Mouse (Mus musculus): ENCODE measurements around the gene Cyp2f2.

Cyp2f2 gene

DNA sequence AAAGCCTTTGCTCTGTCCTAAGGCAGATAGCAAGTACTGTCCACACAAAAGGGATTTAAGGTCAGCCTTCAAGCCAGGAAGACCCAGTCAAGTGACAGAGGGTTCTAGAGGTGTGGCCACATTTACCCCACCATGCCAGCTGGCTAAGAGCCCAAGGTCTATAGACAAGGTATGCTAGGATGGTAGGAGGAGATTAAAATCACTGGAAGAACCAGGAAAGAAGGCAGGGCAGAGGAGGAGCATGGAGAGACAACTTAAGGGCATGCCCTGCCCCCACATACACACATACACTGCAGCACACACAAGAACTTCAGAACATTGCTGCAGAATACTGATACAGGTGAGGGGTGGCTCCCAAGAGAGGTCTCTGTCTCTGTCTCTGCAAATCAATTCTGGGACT lies at the start of gene Cyp2f2:
Gene Cyp2f2 (plus strand): TSS at position 234 of the 400 bp plus-strand sequence.
- DNase-seq (ENCODE audit: low read depth), result no peak

DNA sequence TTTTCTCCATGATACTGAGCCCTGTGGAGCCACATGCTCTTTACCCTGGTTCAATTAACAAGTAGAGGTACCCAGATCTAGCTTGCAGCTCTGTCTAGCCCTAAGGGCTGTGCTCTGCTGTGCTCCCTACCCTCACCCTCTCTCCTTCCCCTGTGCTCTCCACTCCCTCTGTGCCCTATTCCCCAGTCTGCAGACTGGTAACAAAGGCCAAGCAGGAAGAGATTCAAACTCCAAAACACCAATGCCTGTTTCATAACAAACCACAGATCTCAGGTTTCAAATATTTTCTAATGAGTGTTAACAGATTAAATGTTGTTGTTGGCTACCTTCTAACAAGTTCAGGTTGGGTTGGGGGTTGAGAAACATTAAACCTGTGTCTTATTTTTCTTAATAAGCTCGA lies 41.1 kb upstream of the Cyp2f2 start:
- DNase-seq (ENCODE audit: low read depth), result no peak

DNA sequence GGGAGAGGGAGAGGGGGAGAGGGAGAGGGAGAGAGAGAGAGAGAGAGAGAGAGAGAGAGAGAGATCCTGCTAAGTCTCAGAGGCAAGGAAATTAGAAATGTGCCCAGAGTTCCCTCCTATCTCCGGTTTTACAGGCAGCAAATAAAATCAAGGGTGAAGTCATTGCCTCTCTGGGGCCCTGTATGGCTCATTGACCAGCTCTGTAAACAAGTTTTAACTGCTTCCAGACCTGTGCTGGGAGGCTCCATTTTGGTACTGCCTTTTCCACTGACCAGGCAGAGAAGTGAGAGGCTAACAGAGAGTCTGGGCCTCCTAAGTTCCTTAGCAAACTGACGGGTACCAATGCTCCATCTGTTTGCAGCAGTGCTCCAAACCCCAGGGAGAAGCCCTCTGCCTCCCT lies 38.1 kb upstream of the Cyp2f2 start:
- DNase-seq (ENCODE audit: low read depth), result no peak

DNA sequence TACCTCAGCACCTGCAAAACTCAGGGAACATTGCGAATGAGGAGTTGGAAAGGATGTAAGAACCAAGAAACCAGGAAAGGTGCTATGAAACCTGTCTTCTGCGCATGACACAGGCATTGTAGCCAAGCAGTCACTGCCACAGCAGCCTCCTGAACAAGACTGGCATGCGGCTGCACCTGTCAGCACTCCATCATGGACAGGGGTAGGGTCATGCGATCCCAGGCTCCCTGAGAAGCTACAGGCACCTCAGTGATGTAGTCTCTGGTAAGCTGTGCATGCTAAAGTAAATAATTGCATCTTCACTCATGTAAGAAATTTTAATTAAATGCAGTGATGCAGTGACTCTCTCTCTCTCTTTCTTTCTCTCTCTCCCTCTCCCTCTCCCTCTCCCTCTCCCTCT lies 28.7 kb upstream of the Cyp2f2 start:
- DNase-seq (ENCODE audit: low read depth), result no peak

DNA sequence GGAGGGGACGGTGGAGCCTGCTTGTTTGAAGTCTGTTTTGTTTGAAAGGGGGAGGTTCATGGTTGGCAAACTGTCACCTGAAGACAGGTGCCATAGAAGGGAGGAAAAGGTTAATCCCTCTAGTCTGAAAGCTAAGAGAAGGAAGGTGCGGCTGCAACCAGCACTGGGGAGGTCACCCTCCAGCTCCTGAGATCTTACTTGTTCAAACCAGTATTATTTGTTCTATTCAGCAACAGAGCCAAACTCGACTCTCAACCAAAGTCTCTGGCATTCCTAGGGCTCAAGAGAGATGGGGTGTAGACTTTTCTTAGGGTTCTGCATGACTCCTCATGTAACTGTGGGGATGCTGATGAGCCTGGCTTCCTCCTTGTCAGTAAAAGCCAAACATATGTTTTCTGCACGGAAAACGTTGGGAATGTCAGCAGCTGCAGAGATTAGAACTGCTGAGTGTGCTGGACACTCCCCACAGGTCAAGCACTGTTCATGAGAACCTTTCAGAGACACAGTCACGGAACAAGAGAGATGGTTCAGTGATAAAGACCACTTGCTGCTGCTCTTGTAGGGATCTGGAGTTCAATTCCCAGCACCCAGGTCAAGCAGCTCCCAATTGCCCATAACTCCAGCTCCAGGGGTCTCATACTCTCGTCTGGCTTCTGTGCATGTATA lies 27.5 kb upstream of the Cyp2f2 start:
- no peak for DNase-seq (ENCODE audit: low read depth)

DNA sequence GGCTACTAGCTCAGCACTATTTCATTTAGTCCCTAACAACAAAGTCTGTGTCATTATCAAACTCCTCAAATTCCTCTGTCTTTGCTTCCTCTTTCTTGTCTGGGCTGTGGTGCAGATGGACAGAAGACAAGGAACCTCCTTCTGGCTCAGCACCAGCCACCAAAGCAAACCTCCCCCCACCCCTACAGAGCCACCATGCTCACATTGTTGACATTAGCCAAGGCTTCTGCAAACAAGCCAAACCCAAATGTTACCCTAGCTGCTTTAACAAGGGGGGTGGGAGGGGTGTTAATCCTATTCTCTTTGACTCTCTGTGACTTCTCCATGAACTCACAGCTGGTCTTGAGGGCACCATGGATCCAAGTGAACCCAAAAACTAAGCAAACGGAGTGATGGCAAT lies 26.8 kb upstream of the Cyp2f2 start:
- no peak for DNase-seq (ENCODE audit: low read depth)

DNA sequence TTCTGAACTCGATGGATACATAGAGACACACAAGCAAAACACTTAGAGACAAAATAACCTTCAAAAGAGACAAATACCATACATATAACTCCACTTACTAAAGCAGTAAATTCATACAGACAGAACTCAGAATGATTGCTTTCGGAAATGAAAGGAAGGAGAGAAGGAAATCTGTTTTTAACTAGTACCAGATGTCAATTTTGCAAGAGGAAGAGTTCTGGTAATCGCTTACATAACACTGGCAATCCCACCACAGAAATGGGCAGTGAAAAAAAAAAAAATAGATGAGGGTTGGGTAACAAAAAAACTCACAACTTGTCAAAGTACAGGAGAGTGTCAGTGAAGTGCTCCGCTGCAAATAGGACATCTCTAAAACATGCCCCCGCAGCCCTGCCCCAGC lies 14.8 kb upstream of the Cyp2f2 start:
- no peak for DNase-seq (ENCODE audit: low read depth)

DNA sequence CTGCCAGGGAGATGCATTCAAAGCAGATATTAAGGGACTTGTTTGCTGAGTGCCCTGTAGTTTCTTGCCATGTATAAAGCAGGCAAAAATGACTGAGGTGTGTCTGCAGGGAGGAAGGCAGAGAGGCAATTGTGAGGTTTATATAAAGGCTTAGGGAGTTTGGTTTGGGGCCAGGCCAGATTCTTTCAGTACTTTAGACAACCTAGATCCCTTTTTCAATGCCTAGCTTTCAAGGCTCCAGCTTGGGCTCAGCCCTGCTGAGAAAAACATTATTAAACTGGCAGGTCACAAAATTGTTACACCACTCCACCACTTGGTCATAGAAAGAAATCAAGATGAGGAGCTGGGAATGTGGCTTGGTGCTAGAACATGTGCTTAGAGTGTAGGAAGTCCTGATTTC lies 9.4 kb upstream of the Cyp2f2 start:
- no peak for DNase-seq (ENCODE audit: low read depth)

DNA sequence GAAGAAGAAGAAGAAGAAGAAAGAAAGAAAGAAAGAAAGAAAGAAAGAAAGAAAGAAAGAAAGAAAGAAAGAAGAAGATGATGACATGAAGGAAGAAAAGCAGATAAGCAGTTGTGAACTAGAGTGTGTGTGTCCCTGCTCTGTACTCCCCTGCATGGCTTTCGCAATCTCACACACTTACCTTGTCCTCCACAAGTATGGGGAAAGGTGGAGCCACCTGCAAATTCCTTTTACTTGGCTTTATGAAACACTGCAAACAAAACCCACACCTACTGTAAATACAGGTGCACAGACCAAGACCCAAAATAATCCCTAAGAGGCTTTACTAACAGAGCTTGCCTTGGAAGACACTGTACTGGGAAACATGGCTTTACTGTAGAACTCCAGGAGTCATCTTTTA lies 8.7 kb upstream of the Cyp2f2 start:
- DNase-seq (ENCODE audit: low read depth), result no peak

DNA sequence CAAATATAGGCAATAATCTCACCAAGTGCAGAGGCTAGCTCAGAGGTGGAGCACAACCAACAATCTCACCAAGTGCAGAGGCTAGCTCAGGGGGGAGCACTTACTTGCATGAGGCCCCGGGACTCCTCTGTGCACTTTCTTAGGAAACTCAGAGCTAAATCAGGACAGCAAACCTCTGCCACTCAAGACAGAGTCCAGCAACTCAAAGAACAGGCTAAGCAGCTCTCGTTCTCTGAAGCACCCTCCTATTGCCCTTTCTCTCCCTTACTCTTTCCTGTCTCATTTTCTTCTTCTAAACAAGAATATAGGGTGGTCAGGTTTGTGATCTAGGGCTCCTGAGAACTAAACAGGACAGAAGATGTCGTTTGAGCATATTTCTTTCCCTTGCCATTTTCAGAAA lies 7.7 kb upstream of the Cyp2f2 start:
- DNase-seq (ENCODE audit: low read depth), result no peak

DNA sequence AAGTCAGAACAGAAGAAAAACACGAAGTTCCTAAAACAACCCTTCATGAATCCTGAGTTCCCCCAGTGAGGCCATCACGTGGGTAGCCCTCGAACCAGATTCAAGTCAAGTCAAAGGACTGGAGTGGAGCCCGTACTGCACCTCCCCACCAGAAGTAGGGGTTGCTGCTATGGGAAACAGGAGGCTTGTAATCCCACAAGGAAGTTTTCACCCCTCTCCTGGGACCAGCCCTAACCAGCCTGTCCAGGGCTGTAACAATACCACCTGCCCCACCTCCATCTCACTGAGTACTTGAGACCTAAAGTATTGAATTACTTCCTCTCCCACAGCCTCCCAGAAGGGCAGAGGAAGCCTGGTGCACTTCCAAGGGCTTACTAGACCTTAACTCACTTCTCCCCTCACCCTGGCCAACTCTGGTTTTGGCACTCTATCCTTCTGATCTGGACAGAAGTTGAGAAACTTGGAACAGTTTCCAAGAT lies 1.6 kb upstream of the Cyp2f2 start:
- DNase-seq (ENCODE audit: low read depth), result no peak

DNA sequence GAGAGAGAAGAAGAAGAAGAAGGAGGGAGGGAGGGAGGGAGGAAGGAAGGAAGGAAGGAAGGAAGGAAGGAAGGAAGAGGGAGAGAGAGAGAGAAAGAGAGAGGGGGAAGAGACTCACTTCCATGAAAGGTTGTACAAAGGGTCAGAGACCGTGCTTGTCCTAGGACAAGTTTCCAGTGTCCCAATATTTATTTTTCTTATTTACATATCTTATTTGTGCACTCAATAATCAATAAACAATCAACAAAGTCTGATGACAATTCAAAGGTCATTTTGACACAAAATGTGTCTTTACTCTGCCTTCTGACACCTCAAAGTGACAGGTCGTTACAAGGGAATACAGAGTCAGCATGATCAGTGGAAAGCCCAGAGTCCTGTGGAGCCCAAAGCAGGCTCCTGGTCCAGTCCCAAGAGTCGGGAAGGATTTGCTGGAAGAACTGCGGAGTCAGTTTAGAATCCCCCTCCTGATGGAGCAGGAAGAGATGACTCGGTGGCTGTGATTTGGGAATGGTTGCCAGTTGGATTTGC lies 4.7 kb downstream of the Cyp2f2 start:
- DNase-seq (ENCODE audit: low read depth), result no peak

DNA sequence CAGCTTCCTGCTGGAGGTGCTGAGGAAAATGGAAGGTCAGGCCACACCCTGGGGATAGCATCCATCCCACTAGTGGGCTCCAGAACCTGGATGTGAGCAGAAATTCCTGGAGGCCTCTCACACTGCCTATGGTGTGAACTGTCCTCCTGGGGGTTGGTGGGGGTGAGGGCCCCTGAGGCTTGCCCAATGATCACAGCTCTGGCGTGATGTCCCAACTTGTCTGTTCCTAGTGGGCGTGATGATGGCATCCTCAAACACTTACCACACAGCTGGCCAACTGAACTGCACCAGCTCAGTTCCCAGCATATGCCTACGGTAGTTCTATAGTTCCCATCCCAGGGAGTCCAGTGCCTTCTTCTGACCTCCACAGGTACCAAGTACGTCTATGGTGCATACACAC lies 5.3 kb downstream of the Cyp2f2 start:
- no peak for DNase-seq (ENCODE audit: low read depth)

DNA sequence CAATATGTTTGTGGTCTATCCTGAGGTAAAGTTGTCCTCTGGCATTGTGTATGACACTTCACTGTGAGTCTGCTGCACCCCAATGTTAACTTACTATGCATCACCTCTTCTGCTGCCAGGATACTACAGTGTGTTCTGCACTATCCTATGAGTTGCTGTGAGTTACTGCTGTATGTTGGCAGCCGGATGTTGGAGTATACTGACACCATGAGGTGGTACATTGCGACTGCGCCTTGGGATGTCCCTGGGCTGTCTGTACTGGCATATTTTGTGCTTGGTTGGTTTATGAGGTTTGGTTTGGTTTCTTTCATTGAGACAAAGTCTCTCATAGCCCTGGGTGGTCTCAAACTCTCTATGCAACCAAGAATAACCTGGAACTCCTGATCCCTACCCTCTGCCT lies 8.5 kb downstream of the Cyp2f2 start:
- DNase-seq (ENCODE audit: low read depth), result no peak

DNA sequence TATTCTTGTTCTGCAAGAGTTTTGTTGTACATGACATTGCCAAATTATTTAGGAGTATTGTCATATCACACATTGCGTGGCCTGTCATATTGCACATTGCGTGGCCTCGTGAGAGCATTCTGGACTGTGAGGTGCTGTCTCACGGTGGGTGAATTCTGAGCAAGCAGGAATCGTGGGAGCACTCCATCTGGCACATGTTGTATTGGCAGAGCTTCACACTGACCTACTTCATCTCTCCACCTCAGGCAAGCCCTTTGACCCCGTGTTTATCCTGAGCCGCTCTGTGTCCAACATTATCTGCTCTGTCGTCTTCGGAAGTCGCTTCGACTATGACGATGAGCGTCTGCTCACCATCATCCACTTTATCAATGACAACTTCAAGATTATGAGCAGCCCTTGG lies 9.2 kb downstream of the Cyp2f2 start:
- no peak for DNase-seq (ENCODE audit: low read depth)

DNA sequence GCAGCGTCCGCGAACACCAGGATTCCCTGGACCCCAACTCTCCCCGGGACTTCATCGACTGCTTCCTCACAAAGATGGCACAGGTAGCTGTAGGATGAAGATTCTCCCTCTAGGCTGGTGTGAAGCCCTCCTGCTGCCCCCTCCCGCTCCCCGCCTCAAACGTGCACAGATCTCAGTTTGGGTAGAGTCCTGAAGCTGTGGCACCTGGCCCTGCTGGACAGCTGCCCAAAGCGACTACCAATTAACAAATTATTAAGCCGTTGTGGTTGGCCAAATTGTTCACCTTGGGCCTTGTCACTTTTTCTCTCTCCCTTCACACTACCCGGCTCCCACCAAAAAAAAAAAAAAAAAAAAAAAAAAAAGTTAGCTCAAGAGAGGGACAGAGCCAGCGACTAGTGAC lies 10.1 kb downstream of the Cyp2f2 start:
- no peak for DNase-seq (ENCODE audit: low read depth)

DNA sequence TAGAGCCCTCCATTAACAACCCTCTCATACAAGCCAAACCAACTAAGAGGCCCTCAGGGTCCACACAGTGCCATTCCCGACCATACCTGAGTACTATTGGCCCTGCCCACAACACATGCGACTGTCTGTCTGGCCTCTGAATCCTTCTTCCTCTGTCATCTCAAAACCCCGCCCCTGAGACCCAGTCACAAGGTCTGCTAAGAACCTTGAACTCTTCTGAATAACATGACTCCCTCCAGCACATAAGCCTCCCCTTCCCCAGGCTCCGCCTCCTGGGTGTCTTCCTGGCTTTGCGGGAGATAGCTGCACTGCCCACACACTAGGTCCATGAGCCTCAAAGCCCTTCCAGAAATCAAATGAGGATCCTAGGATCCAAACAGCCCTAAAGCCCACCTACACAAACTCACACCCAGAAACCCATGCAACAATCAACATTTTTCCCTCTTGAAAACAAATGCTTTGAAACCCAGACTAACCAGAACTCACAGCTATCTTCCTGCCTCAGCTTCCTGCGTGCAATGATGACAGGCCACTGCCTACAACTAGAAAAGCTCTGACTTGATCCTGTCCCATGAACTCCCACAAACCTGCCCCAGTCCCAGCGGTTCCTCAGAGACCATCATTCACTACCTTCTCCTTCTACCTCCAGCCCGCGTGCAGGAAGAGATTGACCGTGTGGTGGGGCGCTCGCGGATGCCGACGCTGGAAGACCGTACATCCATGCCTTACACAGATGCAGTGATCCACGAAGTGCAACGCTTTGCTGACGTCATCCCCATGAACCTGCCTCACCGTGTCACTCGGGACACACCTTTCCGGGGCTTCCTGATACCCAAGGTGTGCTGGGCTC lies 11.0 kb downstream of the Cyp2f2 start:
- no peak for DNase-seq (ENCODE audit: low read depth)

DNA sequence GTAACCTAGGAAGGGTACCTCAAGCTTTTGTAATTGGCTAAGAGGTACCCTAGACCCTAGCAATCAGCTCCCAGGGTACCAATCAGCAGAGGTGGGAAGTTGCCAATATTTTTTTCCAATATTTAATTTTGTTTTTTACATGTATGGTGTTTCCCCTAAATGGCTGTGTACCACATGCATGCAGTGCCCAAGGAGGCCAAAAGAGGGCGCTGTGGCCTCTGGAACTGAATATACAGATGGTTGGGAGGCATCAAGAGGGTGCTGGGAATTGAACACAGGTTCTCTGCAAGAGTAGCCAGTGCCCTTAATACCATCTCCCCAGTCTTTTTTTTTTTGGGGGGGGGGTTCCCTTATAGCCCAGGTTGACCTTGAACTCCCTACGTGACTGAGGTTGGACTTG lies 11.7 kb downstream of the Cyp2f2 start:
- no peak for DNase-seq (ENCODE audit: low read depth)

DNA sequence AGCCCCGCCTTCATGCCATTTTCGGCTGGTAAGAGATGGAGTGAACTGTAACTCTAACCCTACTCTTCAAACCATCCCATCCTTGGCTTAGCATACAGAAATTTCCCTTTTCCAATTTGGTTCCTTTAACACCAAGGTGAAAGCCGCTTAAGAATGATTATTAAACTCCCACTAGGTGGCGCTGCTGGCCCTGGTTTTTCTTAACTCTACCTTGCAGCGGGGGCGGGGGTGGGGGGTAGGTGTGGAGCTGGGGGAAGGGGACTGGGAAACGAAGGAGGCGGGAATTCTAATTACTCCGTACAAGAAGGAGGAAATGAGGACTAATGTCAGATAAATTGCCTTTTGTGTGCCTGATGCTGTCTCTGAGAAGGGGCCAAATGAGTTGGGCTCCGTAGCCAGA lies 12.9 kb downstream of the Cyp2f2 start:
- peak; percentile 62 for DNase-seq (ENCODE audit: low read depth)

DNA sequence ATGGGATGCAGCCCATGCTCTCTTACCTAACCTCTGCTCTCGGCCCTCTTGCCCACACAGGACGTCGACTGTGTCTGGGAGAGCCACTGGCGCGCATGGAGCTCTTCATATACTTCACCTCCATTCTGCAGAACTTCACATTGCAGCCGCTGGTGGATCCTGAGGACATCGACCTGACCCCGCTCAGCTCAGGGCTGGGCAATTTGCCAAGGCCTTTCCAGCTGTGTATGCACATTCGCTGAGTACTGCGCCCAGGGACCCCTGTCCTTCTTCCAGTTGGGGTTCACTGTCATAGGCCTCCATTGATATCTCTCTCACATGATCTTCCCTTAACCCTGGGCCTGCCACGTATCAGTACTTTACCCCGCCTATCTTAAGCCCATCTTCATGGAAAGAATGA lies 13.4 kb downstream of the Cyp2f2 start:
- no peak for DNase-seq (ENCODE audit: low read depth)

DNA sequence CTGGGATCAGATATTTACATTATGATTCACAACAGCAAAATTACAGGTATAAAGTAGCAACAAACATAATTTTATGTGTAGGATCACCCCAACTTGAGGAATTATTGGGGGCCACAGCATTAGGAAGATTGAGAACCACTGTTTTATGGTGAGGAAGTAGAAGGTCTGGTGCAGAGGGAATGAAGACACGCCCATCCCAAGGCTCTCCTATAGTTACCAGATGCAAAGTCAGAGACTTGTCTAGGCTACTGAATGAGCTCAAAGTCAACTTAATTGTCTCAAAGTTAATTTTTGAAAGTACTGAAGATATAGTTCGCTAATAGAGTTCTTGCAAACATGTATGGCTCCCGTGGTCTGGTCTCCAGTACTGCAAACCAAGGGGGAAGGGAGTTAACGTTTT lies 14.0 kb downstream of the Cyp2f2 start:
- no peak for DNase-seq (ENCODE audit: low read depth)

DNA sequence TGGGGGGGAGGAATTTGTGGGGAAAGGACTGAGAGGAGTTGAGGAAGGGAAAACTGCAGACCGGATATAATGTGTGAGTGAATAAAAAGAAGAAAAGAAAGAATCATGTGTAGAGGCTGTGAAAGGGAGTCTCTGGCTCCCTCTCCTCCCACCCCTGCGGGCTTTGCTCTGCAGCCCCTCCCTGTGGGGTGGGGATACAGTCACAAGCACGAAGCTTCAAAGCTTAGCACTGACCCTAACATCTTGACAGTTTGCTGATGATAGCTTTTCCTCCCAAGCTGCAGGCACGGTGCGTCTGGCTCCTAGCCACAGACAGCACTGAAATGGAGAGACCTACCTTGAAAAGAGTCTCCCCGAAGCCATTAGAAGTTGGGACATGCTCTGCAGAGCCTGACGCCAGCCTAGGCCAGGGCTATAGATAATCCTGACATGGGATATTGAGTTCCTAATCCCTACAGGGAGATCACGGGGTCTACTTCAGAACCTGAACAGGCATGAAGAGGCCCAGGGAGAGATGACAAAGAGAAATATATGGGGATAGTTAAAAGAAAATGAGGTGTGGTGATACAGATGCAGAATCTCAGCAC lies 16.8 kb downstream of the Cyp2f2 start:
- DNase-seq (ENCODE audit: low read depth), result no peak

DNA sequence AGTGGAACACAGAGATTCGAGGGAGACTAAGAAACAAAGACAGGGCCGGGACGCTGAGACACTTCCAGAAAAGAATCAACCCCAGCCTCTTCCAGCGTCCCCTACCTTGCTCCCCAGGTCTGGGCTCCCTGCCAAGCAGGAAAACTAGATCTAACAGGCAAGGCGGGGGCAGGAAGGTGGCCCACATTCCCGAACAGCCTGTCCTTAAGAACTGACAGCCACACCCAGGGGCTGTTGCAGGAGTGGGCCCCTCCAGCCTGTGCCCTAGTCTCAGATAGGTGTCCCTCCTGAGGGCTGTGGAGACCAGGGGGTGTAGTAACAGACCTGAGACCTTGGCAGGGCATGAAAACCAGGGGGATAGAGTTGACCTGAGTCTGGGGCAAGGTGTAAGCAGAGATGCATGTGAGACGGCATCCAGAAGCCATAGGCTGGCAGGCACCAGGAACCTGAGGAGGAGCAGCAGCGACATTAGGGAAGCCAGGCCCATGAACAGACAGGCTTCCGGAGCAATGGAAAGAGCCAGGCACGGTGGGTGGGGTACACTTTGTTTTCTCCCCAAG lies 33.6 kb downstream of the Cyp2f2 start, which contains the start of gene Cyp2t4:
Gene Cyp2t4 (plus strand): TSS at position 510 of the 560 bp plus-strand sequence.
- DNase-seq (ENCODE audit: low read depth), result no peak
